Mouse (Mus musculus) layer of hippocampus, adult 2 months (tissue): ENCODE results near the gene AI597479. TPM values are rescaled to one million over a fixed set of nuclear protein-coding genes. Genes with fewer than 3 reads are reported as not detected.
A peak's percentile ranks its signal among the peaks of the same experiment; 100 is the strongest.

Experiments used
- DNase-seq, 2 experiments: peaks; one replicate each; pipeline ENCODE4 v3.0.0; 2022; ENCODE audit warnings: low spot score in 2 of 2
- H3K27ac ChIP-seq: fragments of 200-600 bp; 2 replicates; pipeline ENCODE4 v1.8.1; 2022
- H3K4me3 ChIP-seq: fragments of 200-600 bp; 2 replicates; pipeline ENCODE4 v1.8.1; 2022; ENCODE audit warnings: mild to moderate bottlenecking
- CTCF ChIP-seq: fragments of 200-600 bp; conservative IDR thresholded peaks from 2 replicates; pipeline ENCODE4 v1.8.1; 2022; ENCODE audit warnings: antibody characterized with exemption, mild to moderate bottlenecking, moderate library complexity
- total RNA-seq, 2 experiments: library from RNA; stranded (reverse); gene quantifications; 2 replicates each; pipeline ENCODE4 v1.2.3; 2021

AI597479 gene
- total RNA-seq, 2 experiments from 2014 or later, result 24.2 to 26.8 TPM

DNA sequence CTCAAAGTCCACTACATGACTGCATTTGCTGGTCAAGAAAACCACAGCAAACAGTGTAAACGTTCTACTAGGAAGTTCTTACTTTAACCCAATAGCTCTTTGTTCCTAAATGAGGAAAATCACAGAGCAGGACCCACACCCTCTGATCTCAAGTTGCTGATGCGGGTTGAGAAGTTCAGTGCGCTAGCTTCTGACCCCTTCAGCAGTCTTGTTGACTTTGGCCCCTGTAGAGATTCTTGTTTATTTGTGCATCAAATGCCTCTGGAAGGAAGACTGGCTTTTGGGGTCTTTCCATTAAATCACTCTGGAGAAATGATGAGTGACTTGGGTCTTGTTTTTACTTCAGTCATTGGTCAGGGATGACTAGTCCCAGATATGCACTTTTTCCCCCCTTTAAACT, 51.7 kb downstream of the AI597479 start:
- no peak overlapping the region for H3K27ac ChIP-seq
- no peak for TF ChIP-seq CTCF
- DNase-seq, result no peak
- no peak overlapping the region for H3K4me3 ChIP-seq

DNA sequence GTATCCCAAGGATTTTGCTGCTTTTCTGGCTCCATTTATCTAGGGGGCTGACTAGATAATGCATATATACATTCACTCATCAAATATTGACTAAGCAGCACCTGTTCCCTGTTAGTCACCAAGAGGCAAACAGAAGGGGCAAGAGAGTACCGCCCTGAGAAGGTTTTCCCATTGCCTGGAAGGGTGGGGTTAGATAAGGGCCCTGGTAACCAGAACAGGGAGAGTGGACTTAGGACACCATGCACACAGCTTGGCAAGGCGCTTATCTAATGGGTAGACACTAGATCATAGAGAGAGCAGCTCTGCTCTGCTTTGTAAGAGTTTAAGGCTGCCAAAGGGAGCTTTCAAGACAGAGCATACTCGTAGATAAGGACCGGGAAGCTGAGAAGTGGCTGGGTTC, 54.1 kb downstream of the AI597479 start:
- no peak for DNase-seq
- H3K27ac ChIP-seq, result no peak overlapping the region
- no peak for TF ChIP-seq CTCF
- H3K4me3 ChIP-seq, result no peak overlapping the region

DNA sequence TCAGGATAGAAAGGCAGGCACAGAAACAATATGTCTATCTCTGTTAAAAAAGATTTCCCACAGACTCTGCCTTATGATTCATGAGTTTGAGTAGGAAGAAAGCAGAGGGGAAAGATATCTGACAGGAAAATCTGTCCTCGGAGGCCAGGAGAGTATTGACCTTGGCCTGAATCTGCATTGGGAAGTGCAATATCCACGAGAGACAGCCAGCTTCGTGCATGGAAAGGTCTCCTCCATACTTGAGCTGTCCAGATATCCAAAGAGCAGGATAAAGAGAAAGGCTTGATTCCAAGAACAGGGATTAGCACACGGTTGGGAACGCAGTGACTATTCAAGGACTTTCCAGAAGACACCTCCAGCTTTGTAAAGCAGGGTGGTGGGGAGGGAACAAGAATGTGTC, 55.0 kb downstream of the AI597479 start:
- H3K27ac ChIP-seq, result 0 out of 2 replicates have a peak overlapping the region, but pooled peaks have one; percentile 18
- TF ChIP-seq CTCF, result no peak
- DNase-seq, result no peak
- no peak overlapping the region for H3K4me3 ChIP-seq

DNA sequence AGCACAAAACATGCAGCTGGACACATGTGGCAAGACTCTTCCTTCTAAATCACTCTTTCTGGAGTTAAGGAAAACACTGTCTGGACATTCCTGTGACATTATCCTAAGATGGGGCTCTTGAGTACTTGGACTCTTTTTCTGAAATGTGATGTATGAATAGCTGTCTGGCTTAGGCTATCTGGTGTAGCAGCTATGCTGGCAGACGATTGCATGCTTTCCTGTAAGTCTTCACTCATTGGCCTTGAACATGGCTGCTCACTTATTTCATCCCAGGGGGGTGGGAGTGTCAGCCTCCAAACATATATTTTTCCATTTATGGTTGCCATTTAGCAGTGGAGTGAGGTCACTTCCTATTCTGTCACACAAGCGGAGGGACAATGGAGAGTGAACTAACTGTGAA, 56.0 kb downstream of the AI597479 start:
- no peak for TF ChIP-seq CTCF
- Histone ChIP-seq H3K27ac (no peak overlapping the region), H3K4me3 (no peak overlapping the region)
- DNase-seq, result no peak

DNA sequence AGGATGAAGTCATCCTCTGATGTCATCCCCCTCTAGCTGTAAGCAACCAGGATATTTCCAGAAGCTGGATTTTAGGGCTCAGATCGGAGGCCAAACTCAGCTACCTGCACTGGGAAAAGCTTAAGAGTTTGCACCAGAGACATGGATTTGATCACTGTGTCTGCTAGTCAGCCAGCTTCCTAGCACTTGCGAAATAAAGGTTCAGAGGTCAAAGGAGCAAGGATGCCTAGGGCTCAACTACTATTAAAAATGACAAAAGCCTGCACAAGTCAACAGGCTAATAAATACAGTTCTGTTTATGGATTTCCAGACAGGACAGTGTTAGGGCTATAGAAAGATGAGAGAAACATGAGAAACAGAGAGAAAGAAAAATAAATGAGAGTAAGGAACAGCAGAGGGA, 59.4 kb downstream of the AI597479 start:
- no peak for TF ChIP-seq CTCF
- Histone ChIP-seq H3K4me3 (no peak overlapping the region), H3K27ac (no peak overlapping the region)
- DNase-seq, result no peak

DNA sequence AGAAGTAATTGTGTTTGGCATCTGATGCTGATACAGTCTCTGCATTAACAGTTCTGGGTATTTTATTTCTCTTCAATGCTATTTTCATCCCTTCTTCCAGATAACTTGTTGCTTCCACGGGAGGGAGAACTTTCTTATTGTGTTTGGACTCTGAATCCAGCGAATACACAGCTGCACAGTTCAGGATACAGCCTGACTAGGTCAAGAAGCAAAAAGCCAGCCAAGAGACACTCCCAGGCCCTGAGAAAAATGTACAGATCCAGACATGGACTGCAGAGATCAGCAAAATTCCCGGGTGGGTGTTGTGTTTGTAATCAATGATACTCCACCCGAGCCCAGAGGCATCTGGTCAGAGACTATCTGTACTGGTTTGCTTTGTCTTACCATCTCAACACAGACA, 60.9 kb downstream of the AI597479 start:
- no peak for TF ChIP-seq CTCF
- no peak for DNase-seq
- Histone ChIP-seq H3K4me3 (no peak overlapping the region), H3K27ac (no peak overlapping the region)

DNA sequence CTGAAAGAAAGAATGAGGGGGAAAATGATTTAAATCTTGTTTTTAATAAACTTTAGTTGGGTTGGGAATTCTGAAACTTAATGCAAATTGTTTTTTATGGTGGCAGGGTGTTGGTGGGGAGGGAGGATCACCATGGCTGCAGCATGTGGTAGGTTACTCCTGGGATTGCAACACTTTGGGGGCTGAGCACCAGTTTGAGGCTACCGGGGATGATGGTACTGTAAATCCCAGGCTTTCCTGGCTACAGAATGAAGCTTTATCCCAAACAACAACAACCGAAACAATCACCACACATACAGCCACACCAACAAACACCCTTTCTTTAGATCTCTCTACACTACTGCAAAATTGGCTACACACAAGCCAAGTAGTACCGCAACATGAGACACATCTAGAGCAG, 63.9 kb downstream of the AI597479 start:
- Histone ChIP-seq H3K4me3 (peak overlapping the region; percentile 91), H3K27ac (no peak overlapping the region)
- TF ChIP-seq CTCF, result no peak
- DNase-seq, result no peak

DNA sequence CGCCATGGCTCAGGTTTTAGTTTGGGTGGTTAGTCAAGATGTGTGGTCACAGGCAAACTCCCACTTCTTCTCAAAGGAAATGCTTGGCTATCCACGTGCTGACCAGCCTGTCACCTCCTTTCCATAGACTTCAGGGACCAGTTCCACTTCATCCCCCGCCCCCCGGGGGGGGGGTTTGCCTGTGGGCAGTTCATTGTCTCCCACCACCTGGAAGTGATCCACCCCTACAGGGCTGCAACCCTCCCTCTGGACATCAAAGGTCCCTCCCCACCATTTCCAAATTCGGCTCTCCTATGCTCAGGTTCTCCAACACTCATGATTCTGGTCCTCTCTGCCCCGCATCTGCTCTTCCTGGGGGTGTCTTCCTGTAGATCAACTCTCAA, 64.6 kb downstream of the AI597479 start:
- no peak for DNase-seq
- peak overlapping the region; percentile 91 for H3K4me3 ChIP-seq
- H3K27ac ChIP-seq, result peak overlapping the region; percentile 97
- no peak for TF ChIP-seq CTCF

DNA sequence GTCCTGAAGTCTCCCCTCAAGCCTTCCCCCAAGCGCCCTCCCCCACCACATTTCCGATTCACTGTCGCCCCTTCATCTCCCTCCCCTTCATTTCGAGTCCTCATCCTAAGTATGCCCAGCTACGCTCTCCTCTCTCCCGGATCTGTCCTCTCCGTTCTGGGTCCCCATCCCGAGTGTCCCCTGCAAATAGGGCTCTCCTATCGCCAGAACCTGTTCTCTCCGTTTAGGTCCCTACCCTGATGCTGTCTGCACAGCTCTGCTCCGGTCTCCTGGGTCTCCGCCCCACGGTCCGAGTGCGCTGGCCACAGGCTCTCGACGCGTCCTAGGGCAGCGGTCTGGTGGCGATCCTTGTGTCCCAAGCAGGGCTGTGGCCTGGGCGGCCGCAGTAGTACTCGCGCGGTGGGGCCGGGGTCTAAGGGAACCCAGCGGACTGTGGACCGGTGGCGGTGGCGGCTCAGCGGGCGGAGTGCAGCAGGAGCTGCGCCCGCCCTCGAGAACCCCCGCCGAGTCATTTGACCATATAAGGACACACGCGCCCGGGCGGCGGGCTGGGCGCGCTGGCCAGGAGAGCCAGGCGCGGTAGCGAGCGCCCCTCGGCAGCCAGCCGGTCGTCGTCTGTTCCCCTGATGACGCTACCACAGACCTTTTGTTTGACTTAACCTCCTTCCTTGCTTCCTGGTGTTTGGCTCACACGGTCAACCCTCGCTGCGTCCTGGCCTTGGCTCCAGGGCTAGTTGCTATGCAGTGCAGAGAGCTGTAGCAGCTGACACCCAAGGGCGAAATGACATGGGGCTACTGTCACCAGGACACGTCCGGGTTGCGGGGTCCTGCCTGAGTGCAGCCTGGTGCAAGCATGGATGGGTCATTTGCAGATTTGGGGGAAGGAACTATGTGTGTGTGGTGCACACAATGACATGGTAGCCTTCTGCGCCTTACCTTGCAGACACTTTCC, 65.2 kb downstream of the AI597479 start:
- Histone ChIP-seq H3K27ac (peak overlapping the region; percentile 97), H3K4me3 (peak overlapping the region; percentile 91)
- peak; percentile 58 to 65 for DNase-seq
- TF ChIP-seq CTCF, result no peak

DNA sequence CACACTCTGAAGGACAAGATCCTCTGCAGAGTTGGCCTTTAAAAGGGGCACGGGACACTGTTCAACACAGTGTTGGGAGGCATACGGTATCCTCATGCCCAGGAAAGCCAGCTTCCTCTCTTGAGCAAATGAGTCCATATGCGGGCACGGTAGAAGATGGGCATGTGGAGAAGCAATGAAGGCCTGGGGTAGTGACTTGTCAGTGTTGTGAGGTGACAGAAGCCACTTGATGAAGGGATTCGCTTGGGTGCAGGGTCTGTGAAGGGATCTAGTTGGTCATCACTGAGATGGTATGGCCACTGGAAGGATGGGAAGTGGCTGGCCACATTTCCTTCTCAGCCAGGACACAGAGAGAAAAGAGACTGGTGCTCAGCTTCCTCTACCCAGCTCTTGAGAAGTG, 66.1 kb downstream of the AI597479 start:
- no peak for TF ChIP-seq CTCF
- H3K4me3 ChIP-seq, result no peak overlapping the region
- peak overlapping the region; percentile 97; the same call in 1 of the 2 replicates for H3K27ac ChIP-seq
- DNase-seq, result no peak

Other genes starting within 250 kb of the AI597479 start
- gene Mrps9, start 247.5 kb upstream of the AI597479 start, total RNA-seq, result 10 to 100 TPM; 46.5 to 51.4 TPM
- gene Gpr45, start 145.8 kb upstream of the AI597479 start, total RNA-seq, result 10 to 100 TPM; 26.2 to 27.4 TPM
- gene Tgfbrap1, start 73 bp upstream of the AI597479 start, total RNA-seq, result 10 to 100 TPM; 26.8 to 42.4 TPM
- gene Fhl2, start 98.3 kb downstream of the AI597479 start, total RNA-seq, result 10 to 100 TPM; 33.6 to 38.6 TPM